Mouse (Mus musculus): ENCODE results near the gene Eif2b4. TPM values are rescaled to one million over a fixed set of nuclear protein-coding genes. Genes with fewer than 3 reads are reported as not detected.
A peak's percentile ranks its signal among the peaks of the same experiment; 100 is the strongest.

Gene Eif2b4
- polyA plus RNA-seq (2012; rRNA removed) = 28.3 and 44.9 TPM in 2 replicates

DNA sequence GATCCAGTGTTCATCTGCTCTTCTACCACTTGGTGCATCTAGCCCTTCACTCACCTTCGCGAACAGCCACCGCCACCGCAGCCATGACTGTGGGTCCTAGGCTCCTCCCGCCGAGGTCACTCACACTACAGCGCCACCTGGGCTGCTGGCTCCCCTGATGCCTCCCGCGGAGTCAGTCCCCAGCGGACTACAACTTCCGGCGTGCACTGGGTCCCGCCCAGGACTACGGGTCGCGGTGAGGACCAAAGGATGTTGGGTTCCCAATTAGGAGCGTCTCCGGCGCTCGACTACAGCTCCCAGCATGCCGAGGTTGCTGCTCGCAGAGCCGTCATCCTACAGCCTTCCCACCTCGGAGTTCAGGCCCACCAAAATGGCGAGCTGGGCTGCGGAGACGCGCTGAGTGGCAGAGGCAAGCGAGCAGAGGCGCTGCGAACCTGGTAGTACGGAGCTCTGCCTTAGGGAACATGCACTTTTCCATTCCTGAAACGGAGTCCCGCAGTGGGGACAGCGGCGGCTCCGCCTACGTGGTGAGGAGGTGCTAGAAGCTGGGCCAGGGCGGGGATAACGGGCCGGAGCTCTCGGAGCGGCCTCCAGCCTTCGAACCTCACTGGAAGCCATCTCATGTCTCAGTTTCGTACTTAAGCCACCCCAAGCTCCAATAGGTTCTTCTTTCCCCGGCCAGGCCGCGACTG lies at the start of gene Eif2b4, which contains the start of gene Snx17:
TSS of gene Eif2b4 (minus strand) at position 492 of the 692 bp plus-strand sequence.
TSS of gene Snx17 (plus strand) at position 289 of the 692 bp plus-strand sequence.
- DNase-seq = peak; percentile 100
- H3K4me1 ChIP-seq (ENCODE audit: control insufficient read depth, insufficient read depth, low read length) = peaks cover 7% of the 10 kb centered on the region
- peak; percentile 85; the same call in 1 of the 2 replicates for TF ChIP-seq POLR2A (IDR thresholded peaks at IDR 0.05; ENCODE audit: borderline replicate concordance, extremely low read depth, low read depth, low read length)
- TF ChIP-seq CTCF (IDR thresholded peaks at IDR 0.05; ENCODE audit: insufficient read depth, low read length) = 0 out of 2 replicates have a peak, but pooled peaks have one; percentile 11
- under 1% methylated on average over 48 of the region's 48 CpGs for WGBS
- peak within 1 kb of the TSS; percentile 99 for H3K4me3 ChIP-seq (replicated peaks; ENCODE audit: extremely low read depth, low read depth, low read length)

- Histone ChIP-seq H3K4me3 (replicated peaks; ENCODE audit: extremely low read depth, low read depth, low read length) (peak overlapping the region; percentile 15), H3K4me1 (ENCODE audit: control insufficient read depth, insufficient read depth, low read length) (peaks cover 4% of the 10 kb centered on the region)
- no peak for DNase-seq
- WGBS = 15% methylated on average over 10 of the region's 10 CpGs
- TF ChIP-seq POLR2A (IDR thresholded peaks at IDR 0.05; ENCODE audit: borderline replicate concordance, extremely low read depth, low read depth, low read length) = no peak
- no peak for TF ChIP-seq CTCF (IDR thresholded peaks at IDR 0.05; ENCODE audit: insufficient read depth, low read length)
Measured at GRCm38 (mm10) chr5:31242191-31242590, 49.0 kb upstream of the Eif2b4 start.

- TF ChIP-seq POLR2A (IDR thresholded peaks at IDR 0.05; ENCODE audit: borderline replicate concordance, extremely low read depth, low read depth, low read length) = no peak
- TF ChIP-seq CTCF (IDR thresholded peaks at IDR 0.05; ENCODE audit: insufficient read depth, low read length) = no peak
- Histone ChIP-seq H3K4me3 (replicated peaks; ENCODE audit: extremely low read depth, low read depth, low read length) (peak overlapping the region; percentile 89), H3K4me1 (ENCODE audit: control insufficient read depth, insufficient read depth, low read length) (peaks cover 4% of the 10 kb centered on the region)
- 1% methylated on average over 13 of the region's 13 CpGs for WGBS
- DNase-seq = no peak
Measured at GRCm38 (mm10) chr5:31241522-31242034, 48.3 kb upstream of the Eif2b4 start.

DNA sequence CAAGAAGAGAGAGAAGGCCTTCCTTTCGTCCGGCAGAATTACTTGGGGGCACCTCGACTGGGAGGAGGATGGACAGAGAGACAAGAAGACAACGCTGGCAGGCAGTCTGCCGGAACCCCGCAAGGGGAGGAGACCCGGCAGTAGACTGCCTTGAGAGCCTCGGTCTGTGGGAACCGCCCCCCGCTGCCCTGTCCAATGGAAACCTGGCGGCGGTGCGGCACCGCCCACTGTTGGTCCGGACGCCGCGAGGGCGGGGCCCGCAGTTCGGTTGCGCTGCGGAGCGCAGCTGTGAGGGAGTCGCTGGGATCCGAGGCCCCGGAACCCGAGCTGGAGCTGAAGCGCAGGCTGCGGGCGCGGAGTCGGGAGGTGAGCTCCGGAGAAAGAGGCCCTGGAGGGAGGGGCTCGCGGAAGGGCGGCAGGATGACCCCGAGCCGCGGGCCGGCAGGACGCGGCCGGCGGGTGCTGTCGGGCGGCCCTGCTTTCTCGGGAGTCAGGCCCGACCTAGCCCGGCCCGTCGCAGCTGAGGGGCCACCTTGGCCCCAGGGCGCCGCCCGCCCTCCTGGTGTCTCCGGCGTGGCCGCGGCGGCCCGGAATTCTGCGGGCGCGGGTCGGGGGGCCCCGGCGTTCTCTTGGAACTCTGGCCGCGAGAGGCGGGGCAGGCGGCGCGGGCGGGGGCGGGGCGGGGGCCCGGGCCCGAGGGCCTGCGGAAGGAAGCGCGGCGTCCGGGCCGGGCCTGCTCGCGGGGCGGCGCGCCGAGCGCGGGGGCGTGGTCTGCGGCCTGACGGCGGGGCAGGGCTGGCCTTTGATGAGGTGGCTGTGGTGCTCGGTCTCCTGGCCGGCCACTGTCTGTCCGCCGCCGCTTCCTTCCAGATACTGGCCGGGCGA lies 47.6 kb upstream of the Eif2b4 start, which contains the start of the genes Nrbp1 and Gm9970:
TSS of gene Nrbp1 (plus strand) at position 228 of the 885 bp plus-strand sequence.
TSS of gene Gm9970 (minus strand) at position 596 of the 885 bp plus-strand sequence.
- TF ChIP-seq CTCF (IDR thresholded peaks at IDR 0.05; ENCODE audit: insufficient read depth, low read length) (no peak), POLR2A (IDR thresholded peaks at IDR 0.05; ENCODE audit: borderline replicate concordance, extremely low read depth, low read depth, low read length) (peak; percentile 90)
- H3K4me3 ChIP-seq (replicated peaks; ENCODE audit: extremely low read depth, low read depth, low read length) = peak within 1 kb of the TSS; percentile 89
- under 1% methylated on average over 89 of the region's 103 CpGs for WGBS
- peaks cover 4% of the 10 kb centered on the region for H3K4me1 ChIP-seq (ENCODE audit: control insufficient read depth, insufficient read depth, low read length)
- DNase-seq = peak; percentile 92

GRCm38 (mm10) chr5:31226641-31227040 lies 33.4 kb upstream of the Eif2b4 start:
- Histone ChIP-seq H3K4me1 (ENCODE audit: control insufficient read depth, insufficient read depth, low read length) (no peaks in the 10 kb centered on the region), H3K4me3 (replicated peaks; ENCODE audit: extremely low read depth, low read depth, low read length) (no peak overlapping the region)
- TF ChIP-seq CTCF (IDR thresholded peaks at IDR 0.05; ENCODE audit: insufficient read depth, low read length) (no peak), POLR2A (IDR thresholded peaks at IDR 0.05; ENCODE audit: borderline replicate concordance, extremely low read depth, low read depth, low read length) (no peak)
- 70% methylated on average over 1 of the region's 1 CpGs for WGBS
- DNase-seq = no peak

DNA sequence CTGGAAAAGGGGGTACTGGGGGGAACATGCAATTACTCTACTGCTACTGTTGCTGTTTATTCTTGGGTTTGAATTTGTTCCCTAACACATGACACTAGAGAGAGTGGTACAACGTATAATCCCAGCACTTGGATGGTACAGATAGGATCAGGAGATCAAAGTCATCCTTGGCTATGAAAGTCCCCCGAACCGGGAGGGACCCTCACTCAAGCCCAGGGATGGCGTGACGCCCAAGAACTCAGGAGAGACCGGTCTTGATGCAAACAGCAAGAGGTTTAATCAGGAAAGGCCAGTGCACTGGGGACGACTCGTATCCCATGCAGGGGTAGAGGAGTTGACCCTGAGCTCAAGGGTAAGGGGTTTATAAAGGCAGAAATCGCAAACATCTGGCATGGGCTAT lies 29.5 kb upstream of the Eif2b4 start:
- no peak for DNase-seq
- 0 out of 2 replicates have a peak, but pooled peaks cover 4% of the 10 kb centered on the region for H3K4me1 ChIP-seq (ENCODE audit: control insufficient read depth, insufficient read depth, low read length)
- 95% methylated on average over 9 of the region's 9 CpGs for WGBS
- TF ChIP-seq CTCF (IDR thresholded peaks at IDR 0.05; ENCODE audit: insufficient read depth, low read length) (no peak), POLR2A (IDR thresholded peaks at IDR 0.05; ENCODE audit: borderline replicate concordance, extremely low read depth, low read depth, low read length) (no peak)
- no peak overlapping the region for H3K4me3 ChIP-seq (replicated peaks; ENCODE audit: extremely low read depth, low read depth, low read length)

GRCm38 (mm10) chr5:31221304-31221945 lies 28.2 kb upstream of the Eif2b4 start:
- DNase-seq = no peak

GRCm38 (mm10) chr5:31220448-31221303 lies 27.4 kb upstream of the Eif2b4 start, which contains the start of gene Ppm1g:
Gene Ppm1g (minus strand): TSS chr5:31220687.
- H3K4me1 ChIP-seq (ENCODE audit: control insufficient read depth, insufficient read depth, low read length) = peaks cover 6% of the 10 kb centered on the region; the same call in 1 of the 2 replicates
- TF ChIP-seq CTCF (IDR thresholded peaks at IDR 0.05; ENCODE audit: insufficient read depth, low read length) (no peak), POLR2A (IDR thresholded peaks at IDR 0.05; ENCODE audit: borderline replicate concordance, extremely low read depth, low read depth, low read length) (peak; percentile 96)
- WGBS = under 1% methylated on average over 70 of the region's 70 CpGs
- peak; percentile 100 for DNase-seq
- peak within 1 kb of the TSS; percentile 90 for H3K4me3 ChIP-seq (replicated peaks; ENCODE audit: extremely low read depth, low read depth, low read length)

More at GRCm38 (mm10) chr5:31221304-31221945, 28.2 kb upstream of the Eif2b4 start:
- peaks cover 6% of the 10 kb centered on the region; the same call in 1 of the 2 replicates for H3K4me1 ChIP-seq (ENCODE audit: control insufficient read depth, insufficient read depth, low read length)
- peak overlapping the region; percentile 90 for H3K4me3 ChIP-seq (replicated peaks; ENCODE audit: extremely low read depth, low read depth, low read length)
- TF ChIP-seq POLR2A (IDR thresholded peaks at IDR 0.05; ENCODE audit: borderline replicate concordance, extremely low read depth, low read depth, low read length) (no peak), CTCF (IDR thresholded peaks at IDR 0.05; ENCODE audit: insufficient read depth, low read length) (0 out of 2 replicates have a peak, but pooled peaks have one; percentile 4)
- WGBS = 16% methylated on average over 11 of the region's 11 CpGs
